Mouse (Mus musculus): ENCODE data around the gene Zar1l. TPM values are rescaled to one million over a fixed set of nuclear protein-coding genes. Genes with fewer than 3 reads are reported as not detected.

Zar1l gene
- polyA plus RNA-seq (2012; rRNA removed) = not detected in 2 replicates

DNA sequence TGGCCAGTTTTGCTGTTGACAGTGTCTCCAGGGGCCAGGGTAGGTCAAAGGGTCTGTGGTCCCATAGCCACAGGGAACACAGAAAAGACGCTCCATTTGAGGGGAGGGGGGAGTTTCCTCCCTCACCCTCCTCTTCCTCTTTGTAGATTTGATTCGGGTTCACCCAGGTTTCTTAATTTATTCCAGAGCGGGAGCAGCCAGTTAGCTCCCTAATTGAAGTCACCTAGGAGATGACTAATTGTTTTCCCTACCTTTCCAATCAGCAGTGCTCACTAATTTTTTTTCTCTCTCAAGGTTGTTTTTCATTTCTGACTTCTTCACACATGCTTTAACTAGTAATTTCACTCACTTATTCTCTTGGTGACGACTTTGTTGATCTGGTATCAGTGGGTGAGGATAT, at the start of gene Zar1l:
Gene Zar1l (minus strand): TSS at position 101 of the 400 bp plus-strand sequence.
- no peaks in the 10 kb centered on the region for H3K27me3 ChIP-seq (ENCODE audit: control insufficient read depth, insufficient read depth, low read length)
- WGBS = 62% methylated on average over 4 of the region's 4 CpGs
- no peak within 1 kb of the TSS for H3K27ac ChIP-seq (ENCODE audit: insufficient read depth, low read length)
- H3K4me1 ChIP-seq (ENCODE audit: control insufficient read depth, insufficient read depth, insufficient read length) = no peaks in the 10 kb centered on the region
- H3K4me3 ChIP-seq (ENCODE audit: extremely low read depth, insufficient read depth, insufficient read length) = no peak within 1 kb of the TSS
- TF ChIP-seq POLR2A (IDR thresholded peaks at IDR 0.05; ENCODE audit: low read depth, low read length) (no peak), CTCF (IDR thresholded peaks at IDR 0.05; ENCODE audit: extremely low read depth, insufficient read depth, insufficient read length, insufficient replicate concordance) (no peak)
- H3K36me3 ChIP-seq (ENCODE audit: control insufficient read depth, insufficient read depth, low read length) = no peaks in the 10 kb centered on the region
- no peak for DNase-seq (ENCODE audit: low read depth in 1 of 2, low spot score in 2 of 2)

- Histone ChIP-seq H3K4me1 (ENCODE audit: control insufficient read depth, insufficient read depth, insufficient read length) (no peaks in the 10 kb centered on the region), H3K36me3 (ENCODE audit: control insufficient read depth, insufficient read depth, low read length) (peaks cover 8% of the 10 kb centered on the region), H3K4me3 (ENCODE audit: extremely low read depth, insufficient read depth, insufficient read length) (no peak overlapping the region), H3K27ac (ENCODE audit: insufficient read depth, low read length) (no peak overlapping the region), H3K27me3 (ENCODE audit: control insufficient read depth, insufficient read depth, low read length) (no peaks in the 10 kb centered on the region)
- DNase-seq (ENCODE audit: low read depth in 1 of 2, low spot score in 2 of 2) = no peak
- 93% methylated on average over 5 of the region's 5 CpGs for WGBS
- TF ChIP-seq POLR2A (IDR thresholded peaks at IDR 0.05; ENCODE audit: low read depth, low read length) (no peak), CTCF (IDR thresholded peaks at IDR 0.05; ENCODE audit: extremely low read depth, insufficient read depth, insufficient read length, insufficient replicate concordance) (no peak)
Measured at GRCm38 (mm10) chr5:150566971-150567370, 49.0 kb upstream of the Zar1l start.

GRCm38 (mm10) chr5:150566226-150566625, 48.3 kb upstream of the Zar1l start:
- H3K27ac ChIP-seq (ENCODE audit: insufficient read depth, low read length) = no peak overlapping the region
- H3K36me3 ChIP-seq (ENCODE audit: control insufficient read depth, insufficient read depth, low read length) = peaks cover 7% of the 10 kb centered on the region
- H3K4me1 ChIP-seq (ENCODE audit: control insufficient read depth, insufficient read depth, insufficient read length) = no peaks in the 10 kb centered on the region
- no peak overlapping the region for H3K4me3 ChIP-seq (ENCODE audit: extremely low read depth, insufficient read depth, insufficient read length)
- no peak for DNase-seq (ENCODE audit: low read depth in 1 of 2, low spot score in 2 of 2)
- H3K27me3 ChIP-seq (ENCODE audit: control insufficient read depth, insufficient read depth, low read length) = no peaks in the 10 kb centered on the region
- WGBS = 83% methylated on average over 3 of the region's 3 CpGs
- TF ChIP-seq POLR2A (IDR thresholded peaks at IDR 0.05; ENCODE audit: low read depth, low read length) (no peak), CTCF (IDR thresholded peaks at IDR 0.05; ENCODE audit: extremely low read depth, insufficient read depth, insufficient read length, insufficient replicate concordance) (no peak)

DNA sequence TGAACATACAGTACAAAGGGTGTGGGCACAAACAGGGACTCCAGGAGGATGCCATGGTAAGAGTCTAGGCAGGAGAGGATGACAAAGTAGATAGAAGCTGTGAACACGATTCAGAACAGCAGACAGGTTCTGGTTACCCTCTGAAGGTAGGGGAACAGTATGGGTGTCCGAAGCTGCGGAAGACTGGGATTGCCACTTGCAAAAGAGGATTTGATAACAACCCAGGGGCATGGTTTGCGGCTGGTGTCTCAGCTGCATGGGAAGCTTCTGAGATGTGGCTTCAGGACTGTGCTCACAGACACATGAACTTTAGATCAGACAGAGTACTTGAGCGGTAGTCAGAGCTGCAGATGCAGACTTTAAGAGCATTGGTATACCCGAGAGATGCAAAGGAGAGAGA, 46.5 kb upstream of the Zar1l start:
- WGBS = 93% methylated on average over 6 of the region's 6 CpGs
- Histone ChIP-seq H3K4me3 (ENCODE audit: extremely low read depth, insufficient read depth, insufficient read length) (no peak overlapping the region), H3K27me3 (ENCODE audit: control insufficient read depth, insufficient read depth, low read length) (no peaks in the 10 kb centered on the region), H3K27ac (ENCODE audit: insufficient read depth, low read length) (no peak overlapping the region), H3K36me3 (ENCODE audit: control insufficient read depth, insufficient read depth, low read length) (peaks cover 6% of the 10 kb centered on the region), H3K4me1 (ENCODE audit: control insufficient read depth, insufficient read depth, insufficient read length) (no peaks in the 10 kb centered on the region)
- DNase-seq (ENCODE audit: low read depth in 1 of 2, low spot score in 2 of 2) = no peak
- no peak for TF ChIP-seq CTCF (IDR thresholded peaks at IDR 0.05; ENCODE audit: extremely low read depth, insufficient read depth, insufficient read length, insufficient replicate concordance)

GRCm38 (mm10) chr5:150561783-150562182, 43.8 kb upstream of the Zar1l start:
- DNase-seq (ENCODE audit: low read depth in 1 of 2, low spot score in 2 of 2) = no peak
- TF ChIP-seq CTCF (IDR thresholded peaks at IDR 0.05; ENCODE audit: extremely low read depth, insufficient read depth, insufficient read length, insufficient replicate concordance) = no peak
- TF ChIP-seq POLR2A (IDR thresholded peaks at IDR 0.05; ENCODE audit: low read depth, low read length) = no peak
- Histone ChIP-seq H3K4me1 (ENCODE audit: control insufficient read depth, insufficient read depth, insufficient read length) (no peaks in the 10 kb centered on the region), H3K27me3 (ENCODE audit: control insufficient read depth, insufficient read depth, low read length) (no peaks in the 10 kb centered on the region), H3K27ac (ENCODE audit: insufficient read depth, low read length) (no peak overlapping the region), H3K36me3 (ENCODE audit: control insufficient read depth, insufficient read depth, low read length) (no peaks in the 10 kb centered on the region), H3K4me3 (ENCODE audit: extremely low read depth, insufficient read depth, insufficient read length) (no peak overlapping the region)
- WGBS = 90% methylated on average over 5 of the region's 5 CpGs

DNA sequence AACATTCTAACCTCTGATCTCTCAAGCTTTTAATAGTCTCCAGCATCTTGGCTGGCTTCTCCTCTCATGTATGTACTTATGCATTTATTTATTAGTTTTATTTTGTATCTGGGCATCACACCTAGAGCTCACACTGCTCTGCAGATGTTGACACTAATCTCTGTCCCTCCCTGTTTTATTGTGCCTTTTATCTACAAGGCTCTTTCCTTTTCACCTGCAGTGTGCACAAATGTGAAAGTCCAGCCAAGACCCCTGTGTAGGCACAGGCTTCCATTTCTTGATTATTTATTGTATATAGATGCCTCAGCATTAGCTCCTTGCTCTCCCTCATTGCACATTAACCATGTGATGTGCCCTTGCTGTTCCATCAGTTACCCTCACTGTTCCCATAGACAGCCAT, 43.4 kb upstream of the Zar1l start:
- no peak overlapping the region for H3K27ac ChIP-seq (ENCODE audit: insufficient read depth, low read length)
- H3K27me3 ChIP-seq (ENCODE audit: control insufficient read depth, insufficient read depth, low read length) = no peaks in the 10 kb centered on the region
- no peak for TF ChIP-seq POLR2A (IDR thresholded peaks at IDR 0.05; ENCODE audit: low read depth, low read length)
- no peak for TF ChIP-seq CTCF (IDR thresholded peaks at IDR 0.05; ENCODE audit: extremely low read depth, insufficient read depth, insufficient read length, insufficient replicate concordance)
- no peaks in the 10 kb centered on the region for H3K36me3 ChIP-seq (ENCODE audit: control insufficient read depth, insufficient read depth, low read length)
- no peak for DNase-seq (ENCODE audit: low read depth in 1 of 2, low spot score in 2 of 2)
- no peaks in the 10 kb centered on the region for H3K4me1 ChIP-seq (ENCODE audit: control insufficient read depth, insufficient read depth, insufficient read length)
- H3K4me3 ChIP-seq (ENCODE audit: extremely low read depth, insufficient read depth, insufficient read length) = no peak overlapping the region

- 97% methylated on average over 5 of the region's 5 CpGs for WGBS
- Histone ChIP-seq H3K4me3 (ENCODE audit: extremely low read depth, insufficient read depth, insufficient read length) (no peak overlapping the region), H3K27me3 (ENCODE audit: control insufficient read depth, insufficient read depth, low read length) (no peaks in the 10 kb centered on the region), H3K27ac (ENCODE audit: insufficient read depth, low read length) (no peak overlapping the region), H3K36me3 (ENCODE audit: control insufficient read depth, insufficient read depth, low read length) (no peaks in the 10 kb centered on the region), H3K4me1 (ENCODE audit: control insufficient read depth, insufficient read depth, insufficient read length) (no peaks in the 10 kb centered on the region)
- no peak for TF ChIP-seq CTCF (IDR thresholded peaks at IDR 0.05; ENCODE audit: extremely low read depth, insufficient read depth, insufficient read length, insufficient replicate concordance)
- TF ChIP-seq POLR2A (IDR thresholded peaks at IDR 0.05; ENCODE audit: low read depth, low read length) = no peak
- no peak for DNase-seq (ENCODE audit: low read depth in 1 of 2, low spot score in 2 of 2)
Measured at GRCm38 (mm10) chr5:150560851-150561250, 42.9 kb upstream of the Zar1l start.

All from spleen, adult 2 months (tissue).